Mouse (Mus musculus): ENCODE results near the gene Ddr2. TPM values are rescaled to one million over a fixed set of nuclear protein-coding genes. Genes with fewer than 3 reads are reported as not detected.
"Not testable (repeated sequence)": the region's sequence is repeated elsewhere in the genome, so short reads cannot be mapped to it uniquely, and the experiment has no call there.

Ddr2 gene
- total RNA-seq, 2 experiments from 2014 or later: 4.7 to 5.0 TPM

DNA sequence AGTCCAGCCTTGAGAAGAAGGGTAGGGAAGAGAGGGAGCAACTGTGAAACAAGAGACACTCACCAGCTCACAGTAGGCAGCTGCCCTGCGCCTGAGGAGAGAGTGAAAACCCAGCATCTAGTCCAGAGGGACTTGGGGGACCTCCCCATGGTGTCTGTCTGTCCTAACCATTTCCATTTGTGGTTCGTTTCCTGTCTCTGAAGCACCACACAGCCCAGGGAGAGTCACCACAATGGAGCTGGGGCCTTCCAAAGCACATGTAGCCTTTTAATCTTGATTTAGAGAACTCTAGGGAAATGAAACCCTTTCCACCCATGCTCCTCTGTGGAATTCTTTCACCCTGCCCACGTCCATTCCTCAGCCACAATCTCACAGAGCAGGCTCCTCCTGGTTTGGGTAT, 105.3 kb downstream of the Ddr2 start:
- TF ChIP-seq CTCF (conservative IDR thresholded peaks at IDR 0.05): no peak
- no peak overlapping the region for H3K27ac ChIP-seq
- DNase-seq (ENCODE audit: low spot score in 2 of 2): no peak
- H3K4me3 ChIP-seq: no peak overlapping the region

DNA sequence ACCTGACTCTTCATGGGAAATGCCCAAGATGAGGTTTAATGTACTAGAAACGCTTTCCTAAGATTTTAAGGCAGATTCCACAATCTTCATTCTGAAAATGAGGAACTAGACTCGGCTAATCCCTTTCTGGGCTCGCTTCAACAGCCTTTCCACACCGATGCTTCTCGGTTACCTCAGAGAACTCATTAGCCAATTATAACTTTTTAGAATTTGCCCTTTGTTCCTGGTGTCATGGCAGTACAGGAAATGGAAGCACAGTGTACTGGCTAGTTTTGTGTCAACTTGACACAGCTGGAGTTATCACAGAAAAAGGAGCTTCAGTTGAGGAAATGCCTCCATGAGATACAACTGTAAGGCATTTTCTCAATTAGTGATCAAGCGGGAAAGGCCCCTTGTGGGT, 116.7 kb downstream of the Ddr2 start:
- DNase-seq (ENCODE audit: low spot score in 2 of 2); H3K4me3 ChIP-seq; H3K27ac ChIP-seq: not testable (repeated sequence)

- TF ChIP-seq CTCF (conservative IDR thresholded peaks at IDR 0.05): no peak
- no peak for DNase-seq (ENCODE audit: low spot score in 2 of 2)
- Histone ChIP-seq H3K4me3 (no peak overlapping the region), H3K27ac (no peak overlapping the region)
Measured at GRCm38 (mm10) chr1:169986166-169986565, 124.4 kb downstream of the Ddr2 start.

DNA sequence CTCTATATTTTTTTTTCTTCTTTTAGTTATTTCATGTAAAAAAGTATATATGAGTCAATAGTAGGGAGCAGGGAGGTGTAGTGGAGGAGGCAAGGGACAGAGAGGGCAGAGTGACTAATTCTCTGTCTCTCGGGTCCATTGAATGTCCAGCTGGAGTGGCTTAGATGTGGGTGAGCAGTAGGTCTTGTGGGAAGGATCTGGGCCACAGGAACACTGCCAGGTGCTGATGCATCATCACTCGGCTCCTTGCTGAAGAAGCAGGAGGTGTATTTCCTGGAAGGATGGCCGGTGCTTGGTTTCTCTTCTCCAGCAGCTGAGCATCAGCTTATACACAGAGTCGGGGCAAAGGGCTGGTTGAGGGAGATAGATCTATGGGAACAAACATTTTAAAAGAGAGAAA, 132.9 kb downstream of the Ddr2 start:
- TF ChIP-seq CTCF (conservative IDR thresholded peaks at IDR 0.05): no peak
- DNase-seq (ENCODE audit: low spot score in 2 of 2): no peak
- Histone ChIP-seq H3K4me3 (no peak overlapping the region), H3K27ac (no peak overlapping the region)

- Histone ChIP-seq H3K27ac (no peak overlapping the region), H3K4me3 (no peak overlapping the region)
- DNase-seq (ENCODE audit: low spot score in 2 of 2): no peak
- no peak for TF ChIP-seq CTCF (conservative IDR thresholded peaks at IDR 0.05)
Measured at GRCm38 (mm10) chr1:169971998-169972397, 138.6 kb downstream of the Ddr2 start.

DNA sequence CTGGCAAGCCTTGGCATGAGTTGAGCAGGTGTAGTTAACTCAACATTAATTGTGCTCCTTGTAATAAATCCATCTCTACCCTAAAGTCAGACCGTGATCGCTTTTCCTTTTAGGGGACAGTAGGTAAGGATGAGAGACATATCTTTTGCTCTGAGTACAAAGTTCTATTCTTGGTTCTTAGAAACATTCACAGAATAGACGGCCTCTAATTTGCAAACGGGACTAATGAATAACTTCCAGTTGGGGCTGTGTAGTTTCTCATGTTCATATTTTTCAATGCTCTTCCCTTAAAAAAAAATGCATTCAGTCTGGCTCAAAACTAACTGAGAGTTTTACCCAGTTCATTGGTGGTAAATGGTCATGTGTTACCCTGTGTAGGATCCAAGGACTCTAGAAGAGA, 139.6 kb downstream of the Ddr2 start:
- no peak for DNase-seq (ENCODE audit: low spot score in 2 of 2)
- no peak overlapping the region for H3K4me3 ChIP-seq
- TF ChIP-seq CTCF (conservative IDR thresholded peaks at IDR 0.05): no peak
- no peak overlapping the region for H3K27ac ChIP-seq

- no peak for DNase-seq (ENCODE audit: low spot score in 2 of 2)
- TF ChIP-seq CTCF (conservative IDR thresholded peaks at IDR 0.05): no peak
- Histone ChIP-seq H3K27ac (peak overlapping the region; percentile 76), H3K4me3 (peak overlapping the region; percentile 84)
Measured at GRCm38 (mm10) chr1:169969516-169969886, 141.1 kb downstream of the Ddr2 start.

- DNase-seq (ENCODE audit: low spot score in 2 of 2): peak; percentile 97 to 99
- Histone ChIP-seq H3K4me3 (peak within 1 kb of the TSS; percentile 84), H3K27ac (peak within 1 kb of the TSS; percentile 76)
- TF ChIP-seq CTCF (conservative IDR thresholded peaks at IDR 0.05): no peak
Measured at GRCm38 (mm10) chr1:169968792-169969515, 141.6 kb downstream of the Ddr2 start, which contains the start of gene Hsd17b7. Gene Hsd17b7 (minus strand): TSS chr1:169969241.

GRCm38 (mm10) chr1:169953106-169953505, 157.5 kb downstream of the Ddr2 start:
- no peak overlapping the region for H3K4me3 ChIP-seq
- TF ChIP-seq CTCF (conservative IDR thresholded peaks at IDR 0.05): no peak

DNA sequence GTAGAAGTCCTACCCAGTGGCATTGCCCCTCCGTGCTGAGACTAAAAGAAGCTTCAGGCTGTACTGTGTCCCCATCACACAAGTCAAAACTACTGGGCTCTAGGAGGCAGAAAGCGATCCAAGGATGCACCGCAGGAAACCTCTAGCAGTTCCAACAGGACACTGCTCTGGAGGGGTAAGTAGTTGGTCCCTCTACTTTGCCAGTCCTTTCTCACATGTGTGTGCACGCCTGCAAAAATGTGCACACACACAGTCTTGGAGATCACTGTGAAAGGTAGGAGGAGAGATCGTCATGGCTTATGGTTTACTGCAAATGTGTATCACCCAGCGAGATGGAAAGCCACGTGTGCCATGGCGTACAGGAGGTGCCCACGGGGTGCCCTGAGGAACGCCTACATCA, 157.9 kb downstream of the Ddr2 start:
- no peak overlapping the region for H3K4me3 ChIP-seq
- no peak for TF ChIP-seq CTCF (conservative IDR thresholded peaks at IDR 0.05)
- DNase-seq (ENCODE audit: low spot score in 2 of 2): no peak
- no peak overlapping the region for H3K27ac ChIP-seq

More at GRCm38 (mm10) chr1:169953106-169953505, 157.5 kb downstream of the Ddr2 start:
- DNase-seq (ENCODE audit: low spot score in 2 of 2): no peak
- H3K27ac ChIP-seq: no peak overlapping the region

DNA sequence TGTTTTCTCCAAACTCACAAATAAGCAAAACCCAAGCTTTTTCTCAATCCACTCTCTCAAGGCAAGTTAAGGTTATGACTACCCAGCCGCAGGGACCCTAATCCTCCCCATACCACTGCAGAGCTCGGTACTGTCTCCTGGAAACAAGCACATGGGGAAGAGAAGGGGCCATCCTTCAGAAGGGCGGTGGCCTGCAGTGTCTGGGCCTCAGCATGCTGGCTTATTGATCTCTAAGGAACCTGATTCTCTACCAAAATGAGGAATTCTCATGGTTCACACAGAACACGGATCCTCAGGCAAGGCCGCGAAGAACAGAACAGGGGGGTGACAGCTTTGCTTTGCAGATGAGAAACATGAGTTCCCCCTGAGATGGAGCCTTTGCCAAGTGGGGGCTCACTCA, 159.0 kb downstream of the Ddr2 start:
- no peak for TF ChIP-seq CTCF (conservative IDR thresholded peaks at IDR 0.05)
- no peak overlapping the region for H3K4me3 ChIP-seq
- DNase-seq (ENCODE audit: low spot score in 2 of 2): no peak

GRCm38 (mm10) chr1:169950651-169951050, 159.9 kb downstream of the Ddr2 start:
- TF ChIP-seq CTCF (conservative IDR thresholded peaks at IDR 0.05): peak; percentile 65
- H3K27ac ChIP-seq: no peak overlapping the region
- H3K4me3 ChIP-seq: no peak overlapping the region
- no peak for DNase-seq (ENCODE audit: low spot score in 2 of 2)

More for the DNA sequence above, 159.0 kb downstream of the Ddr2 start:
- no peak overlapping the region for H3K27ac ChIP-seq

- DNase-seq (ENCODE audit: low spot score in 2 of 2): no peak
- TF ChIP-seq CTCF (conservative IDR thresholded peaks at IDR 0.05): no peak
- no peak overlapping the region for H3K27ac ChIP-seq
- H3K4me3 ChIP-seq: no peak overlapping the region
Measured at GRCm38 (mm10) chr1:169949981-169950380, 160.6 kb downstream of the Ddr2 start.

- Histone ChIP-seq H3K4me3 (no peak overlapping the region), H3K27ac (no peak overlapping the region)
- DNase-seq (ENCODE audit: low spot score in 2 of 2): no peak
- no peak for TF ChIP-seq CTCF (conservative IDR thresholded peaks at IDR 0.05)
Measured at GRCm38 (mm10) chr1:169948866-169949265, 161.7 kb downstream of the Ddr2 start.

All from layer of hippocampus, adult 2 months (tissue).